In the genomic region with DNA sequence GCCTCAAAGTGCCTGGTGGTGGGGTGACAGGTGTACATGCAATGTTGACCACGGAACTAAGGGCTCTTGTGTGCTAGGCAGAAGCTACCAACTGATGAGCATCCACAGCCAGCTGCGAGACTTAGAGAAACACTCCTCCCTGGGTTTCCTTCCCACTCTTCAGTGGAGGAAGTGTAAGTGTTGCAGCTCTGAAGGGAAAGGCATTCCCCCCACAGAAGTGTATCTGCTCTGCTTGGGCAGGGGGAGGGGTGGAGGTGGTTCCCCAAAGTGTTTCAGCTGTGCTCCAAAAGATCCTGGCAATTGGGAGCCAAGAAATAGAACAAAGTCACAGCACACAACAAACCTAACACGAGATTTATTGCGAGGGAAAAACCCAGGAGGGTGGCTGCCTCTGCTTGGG, we compare ENCODE assay signal across 8 mouse cellular contexts. TPM values are rescaled to one million over a fixed set of nuclear protein-coding genes. Genes with fewer than 3 reads are reported as not detected.
DNase-seq lines count a peak whose midpoint lies in the region; ATAC-seq and TF ChIP-seq lines count a peak whose summit lies in the region.

No protein-coding gene starts in this region.

- no peaks in the 10 kb centered on the region for H3K9me3 ChIP-seq in embryonic facial prominence, embryonic 12.5 days
- H3K9me3 ChIP-seq in intestine, embryonic 16.5 days (ENCODE audit: control insufficient read depth, low read length), result no peaks in the 10 kb centered on the region
- H3K9me3 ChIP-seq in neural tube, embryonic 12.5 days, result no peaks in the 10 kb centered on the region

- peak overlapping the region; percentile 87 for H3K4me3 ChIP-seq in left cerebral cortex, adult 2 months
- peak overlapping the region; percentile 100 for H3K4me3 ChIP-seq in embryonic facial prominence, embryonic 12.5 days
- peak overlapping the region; percentile 99 for H3K4me3 ChIP-seq in intestine, embryonic 16.5 days (ENCODE audit: low read length)
- peak overlapping the region; percentile 98; the same call in 1 of the 2 replicates for H3K4me3 ChIP-seq in neural tube, embryonic 12.5 days

- DNase-seq in left cerebral cortex, adult 2 months (ENCODE audit: extremely low spot score in 1 of 2, low spot score in 2 of 2), result no peak
- no peak for DNase-seq in left cerebral cortex, postnatal 4 days
- no peak for DNase-seq in ovary, postnatal 10 days (ENCODE audit: low spot score)
- DNase-seq in gastrocnemius, adult 8-10 months (ENCODE audit: low spot score in 2 of 2), result no peak

- H3K27me3 ChIP-seq in embryonic facial prominence, embryonic 12.5 days, result no peaks in the 10 kb centered on the region
- H3K27me3 ChIP-seq in intestine, embryonic 16.5 days (replicated peaks; ENCODE audit: control insufficient read depth, insufficient read depth, low read length), result no peaks in the 10 kb centered on the region
- no peaks in the 10 kb centered on the region for H3K27me3 ChIP-seq in neural tube, embryonic 12.5 days (replicated peaks)

- no peak for ATAC-seq in embryonic facial prominence, embryonic 12.5 days (ENCODE audit: insufficient number of reproducible peaks, insufficient read depth, low FRiP score, low TSS enrichment)
- ATAC-seq in intestine, embryonic 16.5 days, result no peak
- peak; percentile 14; the same call in 1 of the 2 replicates for ATAC-seq in neural tube, embryonic 12.5 days (ENCODE audit: low FRiP score, low read depth)
- no peak for ATAC-seq in megakaryocyte-erythroid progenitor cell, adult 5-6 weeks (replicated peaks; ENCODE audit: low FRiP score, low TSS enrichment, poor library complexity, severe bottlenecking)

- TF ChIP-seq CTCF in left cerebral cortex, adult 2 months (IDR thresholded peaks at IDR 0.05), result no peak

- H3K4me1 ChIP-seq in embryonic facial prominence, embryonic 12.5 days, result peaks cover 34% of the 10 kb centered on the region
- H3K4me1 ChIP-seq in intestine, embryonic 16.5 days (ENCODE audit: control insufficient read depth, insufficient read depth, low read length), result peaks cover 35% of the 10 kb centered on the region
- peaks cover 33% of the 10 kb centered on the region for H3K4me1 ChIP-seq in neural tube, embryonic 12.5 days

- peaks cover 15% of the 10 kb centered on the region for H3K36me3 ChIP-seq in embryonic facial prominence, embryonic 12.5 days
- H3K36me3 ChIP-seq in intestine, embryonic 16.5 days (ENCODE audit: control insufficient read depth, insufficient read depth, low read length), result 0 out of 2 replicates have a peak, but pooled peaks cover under 1% of the 10 kb centered on the region
- peaks cover 9% of the 10 kb centered on the region; the same call in 1 of the 2 replicates for H3K36me3 ChIP-seq in neural tube, embryonic 12.5 days

- peak overlapping the region; percentile 93 for H3K4me2 ChIP-seq in embryonic facial prominence, embryonic 12.5 days (replicated peaks)
- H3K4me2 ChIP-seq in intestine, embryonic 16.5 days (ENCODE audit: low read depth, low read length), result peak overlapping the region; percentile 75
- peak overlapping the region; percentile 97 for H3K4me2 ChIP-seq in neural tube, embryonic 12.5 days (replicated peaks)

- intact Hi-C loops in left cerebral cortex, adult 2 months (cut with DNase I), result loop anchor here (5.0 to 10.0 kb wide), 2 partner anchors 63 to 151 kb away; a partner anchor contains a TSS
- intact Hi-C loops in left cerebral cortex, postnatal 4 days (cut with DNase I), result no loop called here

- H3K27ac ChIP-seq in left cerebral cortex, adult 2 months, result peak overlapping the region; percentile 90
- H3K27ac ChIP-seq in embryonic facial prominence, embryonic 12.5 days, result peak overlapping the region; percentile 88
- peak overlapping the region; percentile 74 for H3K27ac ChIP-seq in intestine, embryonic 16.5 days (ENCODE audit: low read length)
- H3K27ac ChIP-seq in neural tube, embryonic 12.5 days, result no peak overlapping the region; the same call in 1 of the 2 replicates

- H3K9ac ChIP-seq in embryonic facial prominence, embryonic 12.5 days, result peak overlapping the region; percentile 99
- peak overlapping the region; percentile 74 for H3K9ac ChIP-seq in intestine, embryonic 16.5 days (ENCODE audit: low read depth, low read length)
- H3K9ac ChIP-seq in neural tube, embryonic 12.5 days, result peak overlapping the region; percentile 97

- WGBS in embryonic facial prominence, embryonic 12.5 days, result 60% methylated on average over 4 of the region's 4 CpGs
- 54% methylated on average over 4 of the region's 4 CpGs for WGBS in intestine, embryonic 16.5 days
- 75% methylated on average over 4 of the region's 4 CpGs for WGBS in neural tube, embryonic 12.5 days

RNA-seq across cellular contexts. Expression of a gene that starts 0.9 kb away (rescaled TPM):
- total RNA-seq in left cerebral cortex, adult 2 months (2021), result 10 to 100 TPM; 66.0 to 70.0 TPM
- total RNA-seq in left cerebral cortex, postnatal 4 days (2021), result 10 to 100 TPM; 54.9 to 55.3 TPM
- 33.7 and 36.0 TPM in 2 replicates for polyA plus RNA-seq in embryonic facial prominence, embryonic 12.5 days (2016; fragmentation: Nextera tagmentation; extraction: Ambion mirVana)
- 6.8 and 7.4 TPM in 2 replicates for polyA plus RNA-seq in intestine, embryonic 16.5 days (2015; fragmentation: Nextera tagmentation; extraction: Ambion mirVana)
- 29.4 and 31.3 TPM in 2 replicates for polyA plus RNA-seq in neural tube, embryonic 12.5 days (2016; fragmentation: Nextera tagmentation; extraction: Ambion mirVana)
- total RNA-seq in gastrocnemius, adult 8-10 months (2022), result 10 to 100 TPM; 29.7 to 32.7 (median 30.8) TPM
- 44.1 and 46.9 TPM in 2 replicates for total RNA-seq in megakaryocyte-erythroid progenitor cell, adult 5-6 weeks (2014; fragmentation: Nextera tagmentation)
- total RNA-seq in megakaryocyte-erythroid progenitor cell, adult 5-6 weeks (2017), result 26.7 and 46.7 TPM in 2 replicates

RNA-seq across cellular contexts. Expression of a gene that starts 19.4 kb away (rescaled TPM):
- under 1 TPM; 0.32 to 0.33 TPM for total RNA-seq in left cerebral cortex, adult 2 months (2021)
- under 1 TPM in 1 of 2 experiments, not detected in 1; 0.20 TPM for total RNA-seq in left cerebral cortex, postnatal 4 days (2021)
- 0.61 and 1.4 TPM in 2 replicates for polyA plus RNA-seq in embryonic facial prominence, embryonic 12.5 days (2016; fragmentation: Nextera tagmentation; extraction: Ambion mirVana)
- polyA plus RNA-seq in intestine, embryonic 16.5 days (2015; fragmentation: Nextera tagmentation; extraction: Ambion mirVana), result 0.39 and 0.51 TPM in 2 replicates
- polyA plus RNA-seq in neural tube, embryonic 12.5 days (2016; fragmentation: Nextera tagmentation; extraction: Ambion mirVana), result 0.42 and 0.68 TPM in 2 replicates
- total RNA-seq in gastrocnemius, adult 8-10 months (2022), result 10 to 100 TPM in 2 of 4 experiments, 1 to 10 TPM in 2; 2.7 to 16.7 (median 8.4) TPM
- 0.15 and 1.2 TPM in 2 replicates for total RNA-seq in megakaryocyte-erythroid progenitor cell, adult 5-6 weeks (2014; fragmentation: Nextera tagmentation)
- total RNA-seq in megakaryocyte-erythroid progenitor cell, adult 5-6 weeks (2017), result 2.3 TPM in 1 of 2 replicates, not detected in the other

RNA-seq across cellular contexts. Expression of a gene that starts 24.4 kb away (rescaled TPM):
- total RNA-seq in left cerebral cortex, adult 2 months (2021), result 10 to 100 TPM in 1 of 2 experiments, 1 to 10 TPM in 1; 8.2 to 17.1 TPM
- 1 to 10 TPM; 6.8 to 7.9 TPM for total RNA-seq in left cerebral cortex, postnatal 4 days (2021)
- polyA plus RNA-seq in embryonic facial prominence, embryonic 12.5 days (2016; fragmentation: Nextera tagmentation; extraction: Ambion mirVana), result 2.1 and 3.2 TPM in 2 replicates
- polyA plus RNA-seq in intestine, embryonic 16.5 days (2015; fragmentation: Nextera tagmentation; extraction: Ambion mirVana), result 0.53 and 0.78 TPM in 2 replicates
- 2.3 and 3.9 TPM in 2 replicates for polyA plus RNA-seq in neural tube, embryonic 12.5 days (2016; fragmentation: Nextera tagmentation; extraction: Ambion mirVana)
- 1 to 10 TPM in 1 of 4 experiments, under 1 TPM in 1, not detected in 2; 0.75 to 2.7 TPM for total RNA-seq in gastrocnemius, adult 8-10 months (2022)
- not detected in 2 replicates for total RNA-seq in megakaryocyte-erythroid progenitor cell, adult 5-6 weeks (2014; fragmentation: Nextera tagmentation)
- not detected in 2 replicates for total RNA-seq in megakaryocyte-erythroid progenitor cell, adult 5-6 weeks (2017)

RNA-seq across cellular contexts. Expression of a gene that starts 38.4 kb away (rescaled TPM):
- 100 to 1,000 TPM in 1 of 2 experiments, 10 to 100 TPM in 1; 94.8 to 104 TPM for total RNA-seq in left cerebral cortex, adult 2 months (2021)
- 10 to 100 TPM; 61.6 to 67.6 TPM for total RNA-seq in left cerebral cortex, postnatal 4 days (2021)
- polyA plus RNA-seq in embryonic facial prominence, embryonic 12.5 days (2016; fragmentation: Nextera tagmentation; extraction: Ambion mirVana), result 10.0 and 11.1 TPM in 2 replicates
- polyA plus RNA-seq in intestine, embryonic 16.5 days (2015; fragmentation: Nextera tagmentation; extraction: Ambion mirVana), result 2.1 and 3.2 TPM in 2 replicates
- polyA plus RNA-seq in neural tube, embryonic 12.5 days (2016; fragmentation: Nextera tagmentation; extraction: Ambion mirVana), result 13.7 and 16.4 TPM in 2 replicates
- 10 to 100 TPM; 16.5 to 25.1 (median 20.2) TPM for total RNA-seq in gastrocnemius, adult 8-10 months (2022)
- not detected in 2 replicates for total RNA-seq in megakaryocyte-erythroid progenitor cell, adult 5-6 weeks (2014; fragmentation: Nextera tagmentation)
- not detected in 2 replicates for total RNA-seq in megakaryocyte-erythroid progenitor cell, adult 5-6 weeks (2017)

RNA-seq across cellular contexts. Expression of a gene that starts 51.7 kb away (rescaled TPM):
- total RNA-seq in left cerebral cortex, adult 2 months (2021), result 100 to 1,000 TPM; 137 to 145 TPM
- total RNA-seq in left cerebral cortex, postnatal 4 days (2021), result 100 to 1,000 TPM; 110 to 113 TPM
- 267 and 295 TPM in 2 replicates for polyA plus RNA-seq in embryonic facial prominence, embryonic 12.5 days (2016; fragmentation: Nextera tagmentation; extraction: Ambion mirVana)
- polyA plus RNA-seq in intestine, embryonic 16.5 days (2015; fragmentation: Nextera tagmentation; extraction: Ambion mirVana), result 432 and 443 TPM in 2 replicates
- 266 and 267 TPM in 2 replicates for polyA plus RNA-seq in neural tube, embryonic 12.5 days (2016; fragmentation: Nextera tagmentation; extraction: Ambion mirVana)
- total RNA-seq in gastrocnemius, adult 8-10 months (2022), result 100 to 1,000 TPM; 112 to 126 (median 121) TPM
- 127 and 153 TPM in 2 replicates for total RNA-seq in megakaryocyte-erythroid progenitor cell, adult 5-6 weeks (2014; fragmentation: Nextera tagmentation)
- 56.3 and 64.1 TPM in 2 replicates for total RNA-seq in megakaryocyte-erythroid progenitor cell, adult 5-6 weeks (2017)
